Mouse (Mus musculus) intestine, postnatal 0 days (tissue): ENCODE results near the gene Nedd9. TPM values are rescaled to one million over a fixed set of nuclear protein-coding genes. Genes with fewer than 3 reads are reported as not detected.

Source experiments
- ATAC-seq: fragments of 200-750 bp; cut with Nextera tagmentation; 2 replicates; pipeline ENCODE4 v1.8.0; 2017; ENCODE audit warnings: mild to moderate bottlenecking, moderate TSS enrichment, moderate library complexity
- H3K27ac ChIP-seq: fragments of 300-500 bp; sonication (generic); 2 replicates; pipeline ENCODE4 v1.5.1; 2014; ENCODE audit warnings: mild to moderate bottlenecking, low read depth, low read length, moderate library complexity
- H3K27me3 ChIP-seq: fragments of 300-500 bp; sonication (generic); replicated peaks from 2 replicates; pipeline ENCODE4 v1.6.1; 2014; ENCODE audit warnings: low read length, mixed read lengths; ENCODE audit not compliant: control insufficient read depth, insufficient read depth
- H3K36me3 ChIP-seq: fragments of 300-500 bp; sonication (generic); 2 replicates; pipeline ENCODE4 v1.6.1; 2014; ENCODE audit warnings: mild to moderate bottlenecking, moderate library complexity; ENCODE audit not compliant: control insufficient read depth, insufficient read depth
- H3K4me1 ChIP-seq: fragments of 300-500 bp; sonication (generic); replicated peaks from 2 replicates; pipeline ENCODE4 v1.6.1; 2014; ENCODE audit warnings: antibody characterized with exemption, low read length, mixed read lengths; ENCODE audit not compliant: control insufficient read depth, insufficient read depth
- H3K4me2 ChIP-seq: fragments of 300-500 bp; sonication (generic); replicated peaks from 2 replicates; pipeline ENCODE4 v1.6.1; 2014; ENCODE audit warnings: low read depth, mild to moderate bottlenecking, moderate library complexity
- H3K4me3 ChIP-seq: fragments of 300-500 bp; sonication (generic); 2 replicates; pipeline ENCODE4 v1.5.1; 2014; ENCODE audit warnings: low read depth, low read length
- H3K9ac ChIP-seq: fragments of 300-500 bp; sonication (generic); 2 replicates; pipeline ENCODE4 v1.6.1; 2014; ENCODE audit warnings: mild to moderate bottlenecking, low read depth, low read length
- H3K9me3 ChIP-seq: fragments of 300-500 bp; sonication (generic); 2 replicates; pipeline ENCODE4 v1.6.1; 2016; ENCODE audit warnings: mixed run types; ENCODE audit not compliant: control insufficient read depth
- CTCF ChIP-seq: sonication (generic); IDR thresholded peaks from 2 replicates; pipeline ENCODE4 v1.5.1; 2016; ENCODE audit warnings: low read depth, mild to moderate bottlenecking, control low read depth, antibody characterized with exemption, moderate library complexity
- WGBS: fragments of 180-500 bp; shearing (Covaris S2); extraction: QIAGEN DNeasy Blood & Tissue Kit; methylation state at CpG from one replicate; pipeline ENCODE4 v1.1.7; 2014; 5-methylcytosine and 5-hydroxymethylcytosine counted together
- polyA plus RNA-seq: library from polyadenylated mRNA; unstranded; fragments of >200 nt; fragmentation: Nextera tagmentation; extraction: Ambion mirVana; gene quantifications from 2 replicates; pipeline ENCODE4 v1.2.1, GENCODE M21; 2015

The Nedd9 gene
- polyA plus RNA-seq, 1 experiment from 2014 or later = 17.6 TPM

- Histone ChIP-seq H3K27ac (no peak overlapping the region), H3K4me1 (no peaks in the 10 kb centered on the region), H3K4me2 (no peak overlapping the region), H3K27me3 (no peaks in the 10 kb centered on the region), H3K9ac (no peak overlapping the region), H3K9me3 (no peaks in the 10 kb centered on the region), H3K4me3 (no peak overlapping the region), H3K36me3 (no peaks in the 10 kb centered on the region)
- TF ChIP-seq CTCF = no peak
- ATAC-seq = no peak
- WGBS = 75% methylated on average over 4 of the region's 4 CpGs
These were observed 32.6 kb upstream of the Nedd9 start for GRCm38 (mm10) chr13:41519792-41520191.

DNA sequence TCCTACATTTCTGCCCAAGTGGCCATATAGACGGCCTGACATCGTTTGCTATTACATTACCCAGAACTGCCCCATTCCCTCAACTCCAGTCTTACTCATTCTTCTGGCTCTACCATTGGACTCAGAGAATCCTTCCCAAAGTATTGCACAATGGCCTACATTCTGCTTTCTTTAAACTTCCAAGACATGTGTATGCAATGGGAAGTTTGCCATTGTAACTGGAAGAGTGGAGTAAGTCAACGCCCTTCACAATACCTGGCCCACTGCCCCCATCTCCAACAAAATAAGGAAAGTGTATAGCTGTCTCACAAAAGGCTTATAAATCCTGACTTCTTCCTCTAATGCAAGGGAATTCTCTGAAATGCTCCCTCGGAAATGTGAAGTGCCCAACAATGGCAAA, 30.0 kb upstream of the Nedd9 start:
- no peak overlapping the region for H3K4me3 ChIP-seq
- H3K27ac ChIP-seq = no peak overlapping the region
- no peak for ATAC-seq
- no peak for TF ChIP-seq CTCF
- H3K4me1 ChIP-seq = no peaks in the 10 kb centered on the region
- H3K27me3 ChIP-seq = no peaks in the 10 kb centered on the region
- no peak overlapping the region for H3K4me2 ChIP-seq
- no peaks in the 10 kb centered on the region for H3K9me3 ChIP-seq
- H3K36me3 ChIP-seq = no peaks in the 10 kb centered on the region
- 85% methylated on average over 4 of the region's 4 CpGs for whole genome bisulfite sequencing
- H3K9ac ChIP-seq = no peak overlapping the region

GRCm38 (mm10) chr13:41515749-41516148, 28.6 kb upstream of the Nedd9 start:
- no peak overlapping the region for H3K27ac ChIP-seq
- peaks cover 6% of the 10 kb centered on the region; the same call in 1 of the 2 replicates for H3K4me1 ChIP-seq
- no peak overlapping the region for H3K4me2 ChIP-seq
- TF ChIP-seq CTCF = no peak
- no peak for ATAC-seq
- no peak overlapping the region for H3K4me3 ChIP-seq
- H3K9me3 ChIP-seq = no peaks in the 10 kb centered on the region
- WGBS = 84% methylated on average over 4 of the region's 4 CpGs
- H3K27me3 ChIP-seq = no peaks in the 10 kb centered on the region
- H3K36me3 ChIP-seq = no peaks in the 10 kb centered on the region
- no peak overlapping the region for H3K9ac ChIP-seq

GRCm38 (mm10) chr13:41514918-41515317, 27.8 kb upstream of the Nedd9 start:
- Histone ChIP-seq H3K36me3 (no peaks in the 10 kb centered on the region), H3K4me1 (peaks cover 6% of the 10 kb centered on the region; the same call in 1 of the 2 replicates), H3K27me3 (no peaks in the 10 kb centered on the region), H3K4me2 (no peak overlapping the region), H3K4me3 (no peak overlapping the region), H3K9me3 (no peaks in the 10 kb centered on the region), H3K27ac (no peak overlapping the region), H3K9ac (no peak overlapping the region)
- 82% methylated on average over 8 of the region's 8 CpGs for WGBS
- ATAC-seq = no peak
- TF ChIP-seq CTCF = no peak

- H3K27me3 ChIP-seq = no peaks in the 10 kb centered on the region
- 76% methylated on average over 3 of the region's 3 CpGs for WGBS
- no peak for ATAC-seq
- no peak for TF ChIP-seq CTCF
- H3K4me3 ChIP-seq = no peak overlapping the region
- peaks cover 6% of the 10 kb centered on the region; the same call in 1 of the 2 replicates for H3K4me1 ChIP-seq
- H3K36me3 ChIP-seq = no peaks in the 10 kb centered on the region
- no peak overlapping the region for H3K27ac ChIP-seq
- no peak overlapping the region for H3K4me2 ChIP-seq
- no peaks in the 10 kb centered on the region for H3K9me3 ChIP-seq
- no peak overlapping the region for H3K9ac ChIP-seq
These were observed 26.3 kb upstream of the Nedd9 start for GRCm38 (mm10) chr13:41513456-41513855.

GRCm38 (mm10) chr13:41512243-41512642, 25.1 kb upstream of the Nedd9 start:
- no peaks in the 10 kb centered on the region for H3K27me3 ChIP-seq
- ATAC-seq = no peak
- no peaks in the 10 kb centered on the region for H3K36me3 ChIP-seq
- no peak overlapping the region for H3K4me3 ChIP-seq
- WGBS = 32% methylated on average over 4 of the region's 4 CpGs
- H3K9ac ChIP-seq = no peak overlapping the region
- no peak overlapping the region for H3K4me2 ChIP-seq
- H3K4me1 ChIP-seq = peaks cover 6% of the 10 kb centered on the region; the same call in 1 of the 2 replicates
- no peak for TF ChIP-seq CTCF
- H3K27ac ChIP-seq = no peak overlapping the region
- H3K9me3 ChIP-seq = no peaks in the 10 kb centered on the region
